Mouse (Mus musculus) bone marrow macrophage, adult 2 months (primary cell): ENCODE results near the gene Slc20a1.

Experiments used
- CTCF ChIP-seq: IDR thresholded peaks from 2 replicates; pipeline ENCODE4 v1.5.1; 2012; ENCODE audit warnings: low read depth, mild to moderate bottlenecking, low read length, moderate library complexity
- POLR2A ChIP-seq: IDR thresholded peaks from 2 replicates; pipeline ENCODE4 v1.6.1; 2012; ENCODE audit warnings: mild to moderate bottlenecking, low read depth, low read length, borderline replicate concordance

DNA sequence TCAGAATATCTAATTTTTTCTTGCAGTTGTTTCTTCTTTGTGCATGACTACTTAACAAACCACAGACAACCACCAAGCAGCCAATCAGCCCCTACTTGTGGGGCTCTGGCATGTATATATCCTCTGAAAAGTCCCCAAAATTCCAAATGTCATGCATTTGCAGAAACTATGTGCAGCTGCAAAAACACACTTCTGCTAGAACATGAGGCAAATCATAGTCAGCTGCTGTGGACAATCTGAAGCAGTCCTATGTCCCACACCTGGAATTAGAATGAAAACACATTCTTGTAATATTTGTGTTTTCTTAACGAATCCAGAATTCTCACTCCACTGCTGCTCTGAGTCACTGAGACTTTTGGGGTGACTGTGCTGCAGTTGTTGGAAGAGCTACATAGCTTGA, 13.7 kb upstream of the Slc20a1 start:
- TF ChIP-seq POLR2A (no peak), CTCF (no peak)
